ENCODE assay signal across 16 mouse cellular contexts in genomic region chr10:99222726-99223125, GRCm38 (mm10). TPM values are rescaled to one million over a fixed set of nuclear protein-coding genes. Genes with fewer than 3 reads are reported as not detected.
DNase-seq lines count a peak whose midpoint lies in the region; ATAC-seq and TF ChIP-seq lines count a peak whose summit lies in the region.
"Had no signal": no experiment of that assay in that cellular context is flagged by ENCODE, and none has a peak within 500 bp of the region (broad histone marks: within the 10 kb centered on the region; RNA-seq: fewer than 3 reads in every experiment).

No protein-coding gene starts in this region.

- H3K4me3 ChIP-seq in liver, embryonic 16.5 days (ENCODE audit: low read depth, low read length) = no peak overlapping the region
- H3K4me3 ChIP-seq in liver, embryonic 11.5 days (ENCODE audit: low read depth, low read length) = no peak overlapping the region
- no peak overlapping the region for H3K4me3 ChIP-seq in intestine, embryonic 15.5 days (replicated peaks)
- no peak overlapping the region for H3K4me3 ChIP-seq in kidney, adult 2 months (ENCODE audit: insufficient read depth, low read depth, low read length)
- no peak overlapping the region for H3K4me3 ChIP-seq in midbrain, embryonic 16.5 days (ENCODE audit: low read depth, low read length)
- H3K4me3 ChIP-seq: layer of hippocampus, adult 2 months; limb, embryonic 10.5 days; midbrain, embryonic 12.5 days had no signal

- H3K27ac ChIP-seq in liver, embryonic 16.5 days (ENCODE audit: low read length) = peak overlapping the region; percentile 71
- H3K27ac ChIP-seq in liver, embryonic 11.5 days (ENCODE audit: low read depth, low read length) = no peak overlapping the region
- peak overlapping the region; percentile 33; the same call in 1 of the 2 replicates for H3K27ac ChIP-seq in intestine, embryonic 15.5 days
- H3K27ac ChIP-seq in kidney, adult 2 months (ENCODE audit: insufficient read depth, low read depth, low read length) = peak overlapping the region; percentile 92
- H3K27ac ChIP-seq in midbrain, embryonic 16.5 days (ENCODE audit: low read length) = no peak overlapping the region
- H3K27ac ChIP-seq: hindbrain, embryonic 14.5 days; layer of hippocampus, adult 2 months; limb, embryonic 10.5 days; midbrain, embryonic 12.5 days had no signal

- H3K4me1 ChIP-seq in liver, embryonic 16.5 days (ENCODE audit: control insufficient read depth, low read depth, low read length) = no peaks in the 10 kb centered on the region
- H3K4me1 ChIP-seq in liver, embryonic 11.5 days (replicated peaks; ENCODE audit: control insufficient read depth, insufficient read depth, low read length) = no peaks in the 10 kb centered on the region
- no peaks in the 10 kb centered on the region for H3K4me1 ChIP-seq in intestine, embryonic 15.5 days (replicated peaks)
- peaks cover 11% of the 10 kb centered on the region; the same call in 1 of the 2 replicates for H3K4me1 ChIP-seq in kidney, adult 2 months (ENCODE audit: control insufficient read depth, insufficient read depth, low read length)
- peaks cover 2% of the 10 kb centered on the region; the same call in 1 of the 2 replicates for H3K4me1 ChIP-seq in midbrain, embryonic 16.5 days (ENCODE audit: control insufficient read depth, insufficient read depth, low read length)

- H3K27me3 ChIP-seq in liver, embryonic 16.5 days (ENCODE audit: control insufficient read depth, insufficient read depth, low read depth, low read length) = no peaks in the 10 kb centered on the region
- H3K27me3 ChIP-seq in liver, embryonic 11.5 days (replicated peaks; ENCODE audit: control insufficient read depth, insufficient read depth, low read length) = no peaks in the 10 kb centered on the region
- no peaks in the 10 kb centered on the region for H3K27me3 ChIP-seq in intestine, embryonic 15.5 days (replicated peaks)
- no peaks in the 10 kb centered on the region for H3K27me3 ChIP-seq in kidney, adult 2 months (replicated peaks; ENCODE audit: control insufficient read depth, insufficient read depth, low read length)
- H3K27me3 ChIP-seq in midbrain, embryonic 16.5 days (ENCODE audit: control insufficient read depth, insufficient read depth, low read depth, low read length) = no peaks in the 10 kb centered on the region
- H3K27me3 ChIP-seq: midbrain, embryonic 12.5 days had no signal

- H3K9me3 ChIP-seq in liver, embryonic 16.5 days (replicated peaks; ENCODE audit: control insufficient read depth, low read length) = no peaks in the 10 kb centered on the region
- H3K9me3 ChIP-seq in liver, embryonic 11.5 days (ENCODE audit: control insufficient read depth, low read length) = no peaks in the 10 kb centered on the region
- H3K9me3 ChIP-seq in intestine, embryonic 15.5 days = no peaks in the 10 kb centered on the region
- no peaks in the 10 kb centered on the region for H3K9me3 ChIP-seq in midbrain, embryonic 16.5 days (replicated peaks; ENCODE audit: control insufficient read depth, low read length, poor library complexity, severe bottlenecking)
- H3K9me3 ChIP-seq: limb, embryonic 10.5 days; midbrain, embryonic 12.5 days had no signal

- no peak for ATAC-seq in liver, embryonic 16.5 days (ENCODE audit: low read depth)
- ATAC-seq in liver, embryonic 11.5 days (replicated peaks; ENCODE audit: low FRiP score) = no peak
- peak; percentile 74 for ATAC-seq in intestine, embryonic 15.5 days
- ATAC-seq in midbrain, embryonic 16.5 days = no peak

- no peak for TF ChIP-seq CTCF in kidney, adult 2 months (conservative IDR thresholded peaks at IDR 0.05; ENCODE audit: insufficient read depth, insufficient read length, low read depth, low read length)

- DNase-seq in liver, embryonic 11.5 days (ENCODE audit: low spot score) = no peak
- DNase-seq in kidney, adult 2 months = peak; percentile 84
- peak; percentile 42 to 82 for DNase-seq in kidney, postnatal 36 days
- DNase-seq in cerebellum, postnatal 4 days (ENCODE audit: low spot score in 2 of 2) = no peak
- DNase-seq in lung, postnatal 4 days = no peak
- DNase-seq: adrenal gland, postnatal 10 days; cerebellum, postnatal 14 days; heart, adult 18-20 months; thymus, adult 2 months had no signal

- no peaks in the 10 kb centered on the region for H3K36me3 ChIP-seq in liver, embryonic 16.5 days (ENCODE audit: control insufficient read depth, insufficient read depth)
- H3K36me3 ChIP-seq in liver, embryonic 11.5 days (ENCODE audit: control insufficient read depth, insufficient read depth, low read length) = no peaks in the 10 kb centered on the region
- no peaks in the 10 kb centered on the region for H3K36me3 ChIP-seq in intestine, embryonic 15.5 days
- no peaks in the 10 kb centered on the region for H3K36me3 ChIP-seq in kidney, adult 2 months (ENCODE audit: control insufficient read depth, insufficient read depth, low read length)
- H3K36me3 ChIP-seq in midbrain, embryonic 16.5 days (ENCODE audit: control insufficient read depth, insufficient read depth, low read length) = no peaks in the 10 kb centered on the region
- H3K36me3 ChIP-seq: limb, embryonic 10.5 days; midbrain, embryonic 12.5 days had no signal

- H3K4me2 ChIP-seq in liver, embryonic 16.5 days (ENCODE audit: low read depth, low read length) = no peak overlapping the region
- no peak overlapping the region for H3K4me2 ChIP-seq in liver, embryonic 11.5 days
- H3K4me2 ChIP-seq in intestine, embryonic 15.5 days (replicated peaks) = no peak overlapping the region
- H3K4me2 ChIP-seq in midbrain, embryonic 16.5 days (ENCODE audit: low read length) = no peak overlapping the region
- H3K4me2 ChIP-seq: hindbrain, embryonic 14.5 days; midbrain, embryonic 12.5 days had no signal

- TF ChIP-seq POLR2A in kidney, adult 2 months (IDR thresholded peaks at IDR 0.05; ENCODE audit: low read depth, low read length) = no peak

- no peak overlapping the region for H3K9ac ChIP-seq in liver, embryonic 16.5 days (ENCODE audit: low read depth, low read length)
- no peak overlapping the region for H3K9ac ChIP-seq in liver, embryonic 11.5 days (ENCODE audit: low read depth, low read length)
- no peak overlapping the region for H3K9ac ChIP-seq in intestine, embryonic 15.5 days
- no peak overlapping the region for H3K9ac ChIP-seq in midbrain, embryonic 16.5 days (ENCODE audit: low read depth, low read length)
- H3K9ac ChIP-seq: hindbrain, embryonic 14.5 days; midbrain, embryonic 12.5 days had no signal

- WGBS in liver, embryonic 16.5 days (ENCODE audit: insufficient replicate concordance) = 49% methylated on average over 5 of the region's 5 CpGs
- WGBS in liver, embryonic 11.5 days = 67% methylated on average over 5 of the region's 5 CpGs
- WGBS in intestine, embryonic 15.5 days = 64% methylated on average over 5 of the region's 5 CpGs
- 38% methylated on average over 5 of the region's 5 CpGs for WGBS in kidney, adult 2 months
- WGBS in midbrain, embryonic 16.5 days = 73% methylated on average over 5 of the region's 5 CpGs

RNA-seq across cellular contexts. Expression of gene Dusp6, which starts 40.3 kb away (rescaled TPM):
- polyA plus RNA-seq in liver, embryonic 16.5 days (2015; fragmentation: Nextera tagmentation; extraction: Ambion mirVana) = 25.1 and 29.0 TPM in 2 replicates
- 37.6 and 40.3 TPM in 2 replicates for polyA plus RNA-seq in liver, embryonic 11.5 days (2014; fragmentation: Nextera tagmentation; extraction: Ambion mirVana)
- 33.5 and 38.1 TPM in 2 replicates for polyA plus RNA-seq in intestine, embryonic 15.5 days (2015; fragmentation: Nextera tagmentation; extraction: Ambion mirVana)
- 46.6 and 50.5 TPM in 2 replicates for polyA plus RNA-seq in kidney, adult 2 months (2012; rRNA removed)
- polyA plus RNA-seq in midbrain, embryonic 16.5 days (2015; fragmentation: Nextera tagmentation; extraction: Ambion mirVana) = 28.7 and 32.9 TPM in 2 replicates

Comparison
In these comparisons a context has a peak if more than half of its experiments do, and no peak if none do; other contexts are left out.
1. H3K27ac ChIP-seq: peak in liver, embryonic 16.5 days (single experiment), intestine, embryonic 15.5 days (single experiment) and kidney, adult 2 months (single experiment); none in liver, embryonic 11.5 days (single experiment) and midbrain, embryonic 16.5 days (single experiment).
2. DNase-seq: peak in kidney, adult 2 months (single experiment) and kidney, postnatal 36 days (2 of 2); none in liver, embryonic 11.5 days (single experiment), cerebellum, postnatal 4 days (0 of 2) and lung, postnatal 4 days (0 of 2).